Comparison of ENCODE assay signal across 12 mouse cellular contexts in genomic region chr5:46445844-46446243, GRCm38 (mm10).
DNase-seq lines count a peak whose midpoint lies in the region; ATAC-seq lines count a peak whose summit lies in the region.
"Had no signal": no experiment of that assay in that cellular context is flagged by ENCODE, and none has a peak within 500 bp of the region (broad histone marks: within the 10 kb centered on the region; RNA-seq: fewer than 3 reads in every experiment).

No protein-coding gene starts in this region.

- no peak overlapping the region for H3K4me3 ChIP-seq in heart, embryonic 12.5 days
- no peak overlapping the region for H3K4me3 ChIP-seq in midbrain, embryonic 11.5 days (ENCODE audit: low read depth, low read length)
- no peak overlapping the region for H3K4me3 ChIP-seq in midbrain, embryonic 16.5 days (ENCODE audit: low read depth, low read length)
- H3K4me3 ChIP-seq: embryonic facial prominence, embryonic 12.5 days; limb, embryonic 15.5 days; neural tube, embryonic 12.5 days had no signal

- no peak; the same call in 1 of the 2 replicates for ATAC-seq in heart, embryonic 12.5 days (ENCODE audit: insufficient number of reproducible peaks, low FRiP score)
- ATAC-seq in midbrain, embryonic 11.5 days (ENCODE audit: low FRiP score) = peak; percentile 23; the same call in 1 of the 2 replicates
- ATAC-seq in midbrain, embryonic 16.5 days = no peak
- no peak for ATAC-seq in erythroblast, adult 5-6 weeks (replicated peaks; ENCODE audit: low FRiP score, poor library complexity, severe bottlenecking)
- ATAC-seq: Patski had no signal

- H3K27ac ChIP-seq in heart, embryonic 12.5 days (ENCODE audit: poor library complexity, severe bottlenecking) = no peak overlapping the region
- H3K27ac ChIP-seq in midbrain, embryonic 11.5 days (ENCODE audit: low read depth, low read length) = no peak overlapping the region
- no peak overlapping the region for H3K27ac ChIP-seq in midbrain, embryonic 16.5 days (ENCODE audit: low read length)
- H3K27ac ChIP-seq: embryonic facial prominence, embryonic 12.5 days; limb, embryonic 15.5 days; neural tube, embryonic 12.5 days had no signal

- no peak overlapping the region for H3K9ac ChIP-seq in heart, embryonic 12.5 days
- H3K9ac ChIP-seq in midbrain, embryonic 11.5 days (ENCODE audit: low read length) = no peak overlapping the region
- no peak overlapping the region for H3K9ac ChIP-seq in midbrain, embryonic 16.5 days (ENCODE audit: low read depth, low read length)
- H3K9ac ChIP-seq: embryonic facial prominence, embryonic 12.5 days; limb, embryonic 15.5 days; neural tube, embryonic 12.5 days had no signal

- peak overlapping the region; percentile 40 for H3K4me2 ChIP-seq in heart, embryonic 12.5 days
- H3K4me2 ChIP-seq in midbrain, embryonic 11.5 days = no peak overlapping the region
- H3K4me2 ChIP-seq in midbrain, embryonic 16.5 days (ENCODE audit: low read length) = no peak overlapping the region
- H3K4me2 ChIP-seq: embryonic facial prominence, embryonic 12.5 days; limb, embryonic 15.5 days had no signal

- WGBS in heart, embryonic 12.5 days = 15% methylated on average over 3 of the region's 3 CpGs
- 57% methylated on average over 3 of the region's 3 CpGs for WGBS in midbrain, embryonic 11.5 days
- whole genome bisulfite sequencing in midbrain, embryonic 16.5 days = 46% methylated on average over 3 of the region's 3 CpGs

- H3K36me3 ChIP-seq in heart, embryonic 12.5 days = no peaks in the 10 kb centered on the region
- H3K36me3 ChIP-seq in midbrain, embryonic 11.5 days (ENCODE audit: control insufficient read depth, insufficient read depth, low read length) = no peaks in the 10 kb centered on the region
- no peaks in the 10 kb centered on the region for H3K36me3 ChIP-seq in midbrain, embryonic 16.5 days (ENCODE audit: control insufficient read depth, insufficient read depth, low read length)
- H3K36me3 ChIP-seq: embryonic facial prominence, embryonic 12.5 days; limb, embryonic 15.5 days; neural tube, embryonic 12.5 days had no signal

- no peaks in the 10 kb centered on the region for H3K27me3 ChIP-seq in heart, embryonic 12.5 days (replicated peaks)
- no peaks in the 10 kb centered on the region for H3K27me3 ChIP-seq in midbrain, embryonic 11.5 days (ENCODE audit: control insufficient read depth, insufficient read depth, low read length)
- H3K27me3 ChIP-seq in midbrain, embryonic 16.5 days (ENCODE audit: control insufficient read depth, insufficient read depth, low read depth, low read length) = no peaks in the 10 kb centered on the region
- H3K27me3 ChIP-seq: embryonic facial prominence, embryonic 12.5 days; limb, embryonic 15.5 days; neural tube, embryonic 12.5 days; Patski had no signal

- DNase-seq in heart, adult 11 months = no peak
- DNase-seq in midbrain, embryonic 11.5 days (ENCODE audit: low spot score, missing footprints) = no peak
- peak; percentile 17 for DNase-seq in lung, postnatal 10 days
- no peak for DNase-seq in frontal cortex, adult 2 months (ENCODE audit: extremely low spot score in 1 of 2, low spot score in 1 of 2)
- no peak for DNase-seq in adrenal gland, postnatal 14 days

- peaks cover 6% of the 10 kb centered on the region; the same call in 1 of the 2 replicates for H3K4me1 ChIP-seq in heart, embryonic 12.5 days (replicated peaks)
- H3K4me1 ChIP-seq in midbrain, embryonic 11.5 days (ENCODE audit: control insufficient read depth, insufficient read depth, low read length) = no peaks in the 10 kb centered on the region; the same call in none of the 2 replicates
- H3K4me1 ChIP-seq in midbrain, embryonic 16.5 days (ENCODE audit: control insufficient read depth, insufficient read depth, low read length) = peaks cover 5% of the 10 kb centered on the region; the same call in 1 of the 2 replicates

- H3K9me3 ChIP-seq in heart, embryonic 12.5 days (replicated peaks) = no peaks in the 10 kb centered on the region
- H3K9me3 ChIP-seq in midbrain, embryonic 11.5 days (ENCODE audit: control insufficient read depth, low read length) = no peaks in the 10 kb centered on the region
- no peaks in the 10 kb centered on the region for H3K9me3 ChIP-seq in midbrain, embryonic 16.5 days (replicated peaks; ENCODE audit: control insufficient read depth, low read length, poor library complexity, severe bottlenecking)
- H3K9me3 ChIP-seq: embryonic facial prominence, embryonic 12.5 days; limb, embryonic 15.5 days; neural tube, embryonic 12.5 days had no signal
